Mouse (Mus musculus) ES-E14 (cell line): ENCODE results near the gene Plcd3. TPM values are rescaled to one million over a fixed set of nuclear protein-coding genes. Genes with fewer than 3 reads are reported as not detected.

Experiments used
- DNase-seq: peaks from one replicate; pipeline ENCODE4 v3.0.0-alpha.2; 2013; ENCODE audit warnings: low read depth, low spot score
- H3K27ac ChIP-seq: 2 replicates; pipeline ENCODE4 v1.5.1; 2012; ENCODE audit warnings: low read depth, mild to moderate bottlenecking, low read length, moderate library complexity, mixed read lengths; ENCODE audit not compliant: poor library complexity, insufficient read depth, severe bottlenecking
- H3K36me3 ChIP-seq: 2 replicates; pipeline ENCODE4 v1.6.1; 2012; ENCODE audit warnings: mild to moderate bottlenecking, low read length, moderate library complexity, mixed read lengths; ENCODE audit not compliant: control insufficient read depth, poor library complexity, insufficient read depth, severe bottlenecking
- H3K4me1 ChIP-seq, 2 experiments: fragments of 150-350 bp in 1 of 2; sonication (generic) in 1 of 2; 2 replicates each; pipeline ENCODE4 v1.6.1; 2012; ENCODE audit warnings: low read length in 2 of 2, mild to moderate bottlenecking in 1 of 2, mixed read lengths in 1 of 2; ENCODE audit not compliant: control insufficient read depth in 2 of 2, insufficient read depth in 2 of 2, poor library complexity in 1 of 2
- H3K4me3 ChIP-seq, 2 experiments: fragments of 150-350 bp in 1 of 2; sonication (generic) in 1 of 2; 2 replicates each; pipeline ENCODE4 v1.5.1; 2012; ENCODE audit warnings: low read length in 2 of 2, low read depth in 1 of 2, mild to moderate bottlenecking in 1 of 2, mixed read lengths in 1 of 2; ENCODE audit not compliant: insufficient read depth in 1 of 2, poor library complexity in 1 of 2, severe bottlenecking in 1 of 2
- H3K9ac ChIP-seq: 2 replicates; pipeline ENCODE4 v1.6.1; 2012; ENCODE audit warnings: low read depth, mild to moderate bottlenecking, low read length, mixed read lengths; ENCODE audit not compliant: poor library complexity, insufficient read depth, severe bottlenecking
- H3K9me3 ChIP-seq: fragments of 150-350 bp; sonication (generic); 2 replicates; pipeline ENCODE4 v1.6.1; 2012; ENCODE audit warnings: low read depth, mild to moderate bottlenecking, low read length; ENCODE audit not compliant: control insufficient read depth, insufficient read depth
- CHD2 ChIP-seq: IDR thresholded peaks from 2 replicates; pipeline ENCODE4 v1.6.1; 2014; ENCODE audit warnings: mild to moderate bottlenecking, low read depth, low read length, inconsistent platforms
- HCFC1 ChIP-seq: IDR thresholded peaks from 2 replicates; pipeline ENCODE4 v1.6.1; 2012; ENCODE audit warnings: low read length, inconsistent platforms, borderline replicate concordance; ENCODE audit not compliant: insufficient read depth
- MAFK ChIP-seq: IDR thresholded peaks from 2 replicates; pipeline ENCODE4 v1.6.1; 2014; ENCODE audit warnings: mild to moderate bottlenecking, low read depth, low read length, inconsistent platforms; ENCODE audit not compliant: insufficient read depth
- ZC3H11A ChIP-seq: IDR thresholded peaks from 2 replicates; pipeline ENCODE4 v1.6.1; 2012; ENCODE audit warnings: low read depth, mild to moderate bottlenecking, inconsistent platforms, low read length, borderline replicate concordance
- ZNF384 ChIP-seq: IDR thresholded peaks from 2 replicates; pipeline ENCODE4 v1.6.1; 2012; ENCODE audit warnings: low read depth, low read length, inconsistent platforms
- in situ Hi-C, 2 experiments: fragments of 600-800 bp; cut with MboI; formaldehyde crosslinking; loops; one replicate each; pipeline ENCODE4 v1.15.1; 2025; ENCODE audit warnings: low sequenced_read_pairs in 2 of 2, inconsistent platforms in 1 of 2; ENCODE audit not compliant: unreplicated experiment in 2 of 2
- total RNA-seq: library from RNA; depleted of rRNA; stranded (reverse); fragments of 300-350 nt; gene quantifications from 2 replicates; pipeline ENCODE4 v1.2.3, GENCODE M21; 2012

The Plcd3 gene
- total RNA-seq, 1 experiment: 8.0 TPM

DNA sequence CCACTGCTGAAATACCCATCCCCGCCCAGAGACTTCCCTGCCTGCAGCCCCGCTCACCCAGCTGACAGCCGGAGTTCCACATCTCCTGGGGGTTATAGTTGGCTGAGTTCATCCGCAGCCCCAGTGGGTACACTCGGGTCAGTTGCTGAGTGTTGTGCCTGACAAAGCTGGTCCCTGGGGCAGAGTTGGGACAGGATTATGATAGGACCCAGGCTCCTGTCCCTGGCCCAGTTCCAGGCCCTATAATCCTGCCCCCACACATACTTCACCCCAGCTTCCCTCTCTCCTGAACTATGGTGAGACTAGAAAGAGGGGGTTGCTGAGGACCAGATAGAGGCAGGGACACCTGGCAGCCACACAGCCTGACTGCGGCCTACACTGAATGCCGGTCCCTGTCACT is 27.8 kb downstream of the Plcd3 start:
- Histone ChIP-seq H3K9ac (no peak overlapping the region), H3K27ac (no peak overlapping the region)
- DNase-seq: no peak

DNA sequence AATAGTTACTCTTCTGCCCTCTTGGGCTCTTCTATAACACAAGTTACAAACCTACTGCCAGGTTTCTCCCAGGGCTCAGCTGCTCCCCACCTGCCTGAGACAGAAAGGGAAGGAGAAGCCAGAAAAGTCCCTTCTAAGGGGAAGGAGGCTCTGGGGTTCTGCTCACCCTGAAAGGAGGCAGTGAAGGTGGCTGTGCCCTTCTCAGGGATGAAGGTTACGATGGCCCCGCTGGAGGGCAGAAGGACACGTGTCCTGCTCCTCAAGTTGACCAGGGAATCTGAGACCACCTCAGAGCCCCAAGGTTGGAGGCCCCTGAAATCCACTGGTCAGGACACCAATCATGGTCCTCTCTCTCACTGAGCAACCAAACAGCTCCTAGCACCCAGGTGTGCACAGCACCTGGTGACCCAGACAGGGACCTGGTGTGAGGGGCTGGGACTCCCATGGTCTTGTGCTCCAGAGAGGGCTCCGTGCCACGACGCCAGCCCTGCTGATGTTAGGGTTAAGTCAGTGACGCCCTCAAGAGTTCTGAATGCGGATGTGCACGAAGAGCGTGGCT is 31.1 kb downstream of the Plcd3 start:
- in situ Hi-C loops: no loop called here
- Histone ChIP-seq H3K36me3 (peaks cover 42% of the 10 kb centered on the region), H3K27ac (no peak overlapping the region), H3K9ac (no peak overlapping the region), H3K4me3 (no peak overlapping the region), H3K4me1 (peaks cover 3 to 17% of the 10 kb centered on the region in 2 experiments; a peak in 2 of 4 replicates), H3K9me3 (no peaks in the 10 kb centered on the region)
- no peak for DNase-seq
- no peak for TF ChIP-seq ZC3H11A
- TF ChIP-seq CHD2: no peak
- no peak for TF ChIP-seq HCFC1
- no peak for TF ChIP-seq MAFK
- no peak for TF ChIP-seq ZNF384

More for the DNA sequence above, 27.8 kb downstream of the Plcd3 start:
- H3K36me3 ChIP-seq: peaks cover 23% of the 10 kb centered on the region; the same call in 1 of the 2 replicates
- in situ Hi-C loops: no loop called here
- TF ChIP-seq MAFK (no peak), ZNF384 (no peak), HCFC1 (no peak), CHD2 (no peak), ZC3H11A (no peak)
- H3K4me3 ChIP-seq: no peak overlapping the region
- H3K9me3 ChIP-seq: no peaks in the 10 kb centered on the region
- H3K4me1 ChIP-seq: peaks cover 0 to 11% of the 10 kb centered on the region in 2 experiments; a peak in 1 of 4 replicates

- TF ChIP-seq CHD2 (no peak), ZC3H11A (no peak), MAFK (no peak), ZNF384 (no peak), HCFC1 (no peak)
- DNase-seq: no peak
- Histone ChIP-seq H3K9me3 (no peaks in the 10 kb centered on the region), H3K9ac (no peak overlapping the region), H3K4me1 (peaks cover 3 to 14% of the 10 kb centered on the region in 2 experiments; a peak in 2 of 4 replicates), H3K27ac (no peak overlapping the region), H3K36me3 (peaks cover 47% of the 10 kb centered on the region), H3K4me3 (no peak overlapping the region)
- in situ Hi-C loops: no loop called here
Measured at GRCm38 (mm10) chr11:103069731-103070130, 31.7 kb downstream of the Plcd3 start.

DNA sequence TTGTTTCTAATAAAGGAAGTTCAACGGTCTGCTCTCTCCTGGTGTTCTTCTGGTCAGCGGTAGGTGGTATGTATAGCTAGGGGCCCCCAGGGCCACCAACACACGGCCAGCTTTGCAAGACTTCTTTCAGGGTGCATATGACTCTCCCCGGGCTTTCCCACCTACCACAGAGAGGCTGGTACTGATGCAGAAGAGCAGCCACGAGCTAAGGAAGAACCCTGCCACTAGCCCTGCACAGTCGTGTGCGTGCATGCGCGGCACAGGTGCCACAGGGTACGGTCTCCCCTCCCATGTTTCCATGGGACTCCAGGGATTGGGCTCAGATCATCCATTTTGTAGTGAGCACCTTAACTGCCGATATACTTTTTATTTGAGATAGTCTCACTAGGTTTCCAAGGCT is 32.6 kb downstream of the Plcd3 start:
- TF ChIP-seq HCFC1 (no peak), MAFK (no peak), ZC3H11A (no peak), CHD2 (no peak), ZNF384 (no peak)
- in situ Hi-C loops: no loop called here
- Histone ChIP-seq H3K4me3 (no peak overlapping the region), H3K36me3 (peaks cover 56% of the 10 kb centered on the region), H3K27ac (no peak overlapping the region), H3K9ac (no peak overlapping the region), H3K4me1 (peaks cover 3 to 7% of the 10 kb centered on the region in 2 experiments; a peak in 2 of 4 replicates), H3K9me3 (no peaks in the 10 kb centered on the region)
- DNase-seq: no peak
